Mouse (Mus musculus): Measurements from ENCODE around the gene Kcnq1.

The Kcnq1 gene

DNA sequence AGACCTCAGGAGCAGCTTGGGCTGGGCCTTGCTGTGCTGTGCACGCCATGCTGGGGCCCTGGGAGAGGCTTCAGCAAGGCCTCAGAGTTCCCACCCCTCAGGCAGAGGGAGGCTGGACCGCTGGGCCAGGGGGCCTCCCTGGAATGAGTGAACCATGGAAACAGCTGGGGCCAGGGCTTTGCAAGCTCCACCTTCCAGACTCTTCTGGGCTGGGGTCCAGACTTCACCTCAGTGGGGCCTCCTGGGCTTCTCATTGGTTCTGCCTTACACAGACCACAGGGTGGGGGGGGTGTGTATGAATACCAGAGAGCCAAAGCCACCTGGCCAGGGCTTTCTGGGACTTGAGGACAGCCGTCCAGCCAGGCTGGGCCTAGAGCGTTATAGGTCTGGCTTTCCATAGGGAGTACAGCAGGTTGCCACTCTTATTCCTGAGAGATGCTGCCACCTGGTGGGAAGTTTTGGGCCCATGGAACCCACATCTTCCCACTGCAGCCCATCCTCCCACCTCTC, 19.0 kb upstream of the Kcnq1 start:
- DNase-seq (ENCODE audit: low read depth, low spot score): no peak

DNA sequence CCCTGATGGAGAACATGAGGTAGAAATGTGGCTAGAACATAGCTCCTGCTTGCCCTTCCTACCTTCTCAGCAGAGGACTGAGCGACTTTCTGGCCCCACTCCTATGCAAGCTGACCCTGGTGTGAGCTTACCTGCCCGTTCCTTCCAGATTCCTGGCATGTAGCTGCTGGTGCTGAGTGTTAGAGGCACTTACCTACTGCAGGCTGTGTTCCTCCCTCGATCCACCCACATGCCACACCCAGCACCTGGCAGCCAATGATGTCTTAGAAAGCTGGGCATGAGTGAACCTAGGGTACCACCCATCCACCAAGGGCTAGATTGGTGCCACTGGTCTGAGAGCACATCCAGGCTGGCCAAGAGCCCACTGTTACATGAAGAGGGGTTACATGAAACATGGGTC, 12.3 kb upstream of the Kcnq1 start:
- DNase-seq (ENCODE audit: low read depth, low spot score): no peak

DNA sequence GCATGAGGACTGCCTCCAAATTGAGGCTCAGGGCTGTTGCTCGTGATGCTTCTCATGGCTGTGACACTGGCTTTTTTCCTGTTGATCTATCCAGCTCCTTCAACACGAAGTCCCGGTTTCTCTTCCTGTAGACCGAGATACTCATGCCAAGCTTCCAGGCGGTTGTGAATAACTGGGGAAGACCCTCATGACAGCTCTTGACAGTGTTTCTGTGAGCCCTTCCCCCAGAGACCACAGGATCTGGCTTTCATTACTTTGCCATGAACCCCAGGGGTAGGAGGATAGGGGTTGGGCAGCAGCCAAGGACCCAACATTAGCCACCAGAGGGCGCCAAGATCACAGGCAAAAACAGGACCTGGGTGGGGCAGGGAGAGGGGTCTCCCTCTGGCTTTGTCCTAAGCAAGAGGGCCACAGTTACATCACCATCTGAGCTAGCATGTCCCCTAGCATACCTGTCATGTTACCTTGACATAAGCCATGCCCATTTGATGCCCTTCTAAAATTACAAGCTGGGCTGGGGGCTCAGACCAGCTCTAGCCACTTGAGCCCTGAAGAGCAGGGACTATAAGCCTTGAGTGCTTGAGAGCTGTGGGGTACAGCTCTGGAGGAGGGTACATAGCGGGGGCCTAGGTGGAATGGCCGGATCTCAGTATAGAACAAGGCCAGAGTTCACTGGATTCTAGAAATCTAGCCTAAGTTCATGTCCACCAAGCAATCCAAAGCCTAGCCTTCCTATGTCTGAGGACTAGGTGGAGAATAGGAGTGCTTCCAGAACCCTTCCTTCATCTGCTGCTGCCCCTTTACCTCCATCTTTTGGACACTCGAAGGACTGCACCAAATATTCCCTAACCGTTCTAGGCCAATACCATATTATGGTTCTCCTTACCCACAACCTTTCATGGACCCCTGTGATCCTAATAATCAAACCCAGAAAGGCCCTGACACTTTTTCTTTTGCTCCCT, 11.3 kb upstream of the Kcnq1 start, which contains the start of gene Trpm5:
TSS of gene Trpm5 (minus strand) at position 51 of the 962 bp plus-strand sequence.
- no peak for DNase-seq (ENCODE audit: low read depth, low spot score)

- no peak for DNase-seq (ENCODE audit: low read depth, low spot score)
Measured at GRCm38 (mm10) chr7:143095554-143095907, 10.6 kb upstream of the Kcnq1 start.

- no peak for DNase-seq (ENCODE audit: low read depth, low spot score)
Measured at GRCm38 (mm10) chr7:143100759-143101158, 5.4 kb upstream of the Kcnq1 start.

DNA sequence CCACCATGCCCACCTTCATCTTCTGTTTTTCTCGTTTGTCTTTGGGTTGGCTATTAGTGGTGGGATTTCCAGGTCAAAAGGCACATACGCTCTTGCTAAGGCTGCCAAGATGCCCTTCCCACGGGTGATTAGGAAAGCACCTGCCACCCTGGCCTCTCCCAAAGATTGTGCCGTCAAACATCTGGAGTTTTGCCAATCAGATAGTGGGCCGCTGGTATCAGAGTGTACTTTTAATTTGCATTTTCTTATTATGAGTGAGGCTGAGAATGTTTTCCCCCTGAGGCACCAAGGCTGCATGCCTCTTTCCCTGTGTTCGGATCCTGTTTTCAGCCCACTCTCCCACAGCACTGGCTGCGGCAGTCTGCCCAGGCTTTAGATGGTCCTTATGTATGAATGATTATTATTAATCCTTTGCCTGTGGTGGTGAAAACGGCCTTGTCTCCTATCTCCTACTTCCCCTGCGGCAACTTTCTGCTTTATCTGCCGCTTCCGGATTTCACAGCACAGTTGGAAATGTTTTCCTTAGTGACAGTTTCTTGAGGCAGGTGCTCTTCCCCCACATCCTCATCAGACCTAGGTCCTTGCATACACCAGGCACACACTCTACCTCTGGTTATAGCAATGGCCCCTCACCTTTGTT, 784 bp upstream of the Kcnq1 start:
- no peak for DNase-seq (ENCODE audit: low read depth, low spot score)

DNA sequence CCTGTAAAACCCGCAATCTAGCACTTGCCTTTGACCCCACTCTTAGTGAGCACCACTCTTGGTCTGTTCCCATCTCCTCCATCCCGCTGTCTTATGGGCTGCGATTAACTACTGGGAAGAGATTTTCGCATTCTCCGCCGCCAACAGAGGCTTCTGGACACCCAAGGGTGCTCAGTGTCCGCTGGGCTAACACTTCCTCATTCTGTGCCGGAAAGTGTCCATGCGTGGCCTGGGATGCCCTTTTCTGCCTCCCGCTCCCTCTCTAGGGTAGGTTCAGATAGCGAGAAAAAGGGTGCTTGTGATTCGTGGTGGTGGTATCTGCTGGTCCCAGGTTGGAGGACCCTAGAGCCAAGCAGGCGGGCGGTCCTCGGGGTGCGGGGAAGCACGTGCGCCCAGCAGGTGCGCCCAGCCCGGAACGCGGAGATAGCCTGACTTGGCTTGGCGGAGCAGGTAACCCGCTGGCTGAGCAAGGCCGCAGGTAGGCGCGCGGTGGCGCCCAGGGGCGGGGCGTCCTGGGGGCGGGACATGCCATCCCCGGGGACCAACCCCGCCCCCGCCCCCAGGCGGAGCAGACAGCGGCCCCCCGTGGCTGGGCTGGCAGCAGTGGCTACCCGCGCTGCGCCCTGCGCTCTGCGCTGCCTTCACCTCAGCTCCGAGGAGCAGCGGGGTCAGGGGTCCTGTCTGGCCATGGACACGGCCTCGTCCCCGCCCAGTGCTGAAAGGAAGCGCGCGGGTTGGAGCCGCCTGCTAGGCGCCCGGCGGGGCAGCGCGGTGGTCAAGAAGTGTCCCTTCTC, 707 bp downstream of the Kcnq1 start:
- no peak for DNase-seq (ENCODE audit: low read depth, low spot score)

- DNase-seq (ENCODE audit: low read depth, low spot score): no peak
Measured at GRCm38 (mm10) chr7:143108200-143108599, 2.0 kb downstream of the Kcnq1 start.

DNA sequence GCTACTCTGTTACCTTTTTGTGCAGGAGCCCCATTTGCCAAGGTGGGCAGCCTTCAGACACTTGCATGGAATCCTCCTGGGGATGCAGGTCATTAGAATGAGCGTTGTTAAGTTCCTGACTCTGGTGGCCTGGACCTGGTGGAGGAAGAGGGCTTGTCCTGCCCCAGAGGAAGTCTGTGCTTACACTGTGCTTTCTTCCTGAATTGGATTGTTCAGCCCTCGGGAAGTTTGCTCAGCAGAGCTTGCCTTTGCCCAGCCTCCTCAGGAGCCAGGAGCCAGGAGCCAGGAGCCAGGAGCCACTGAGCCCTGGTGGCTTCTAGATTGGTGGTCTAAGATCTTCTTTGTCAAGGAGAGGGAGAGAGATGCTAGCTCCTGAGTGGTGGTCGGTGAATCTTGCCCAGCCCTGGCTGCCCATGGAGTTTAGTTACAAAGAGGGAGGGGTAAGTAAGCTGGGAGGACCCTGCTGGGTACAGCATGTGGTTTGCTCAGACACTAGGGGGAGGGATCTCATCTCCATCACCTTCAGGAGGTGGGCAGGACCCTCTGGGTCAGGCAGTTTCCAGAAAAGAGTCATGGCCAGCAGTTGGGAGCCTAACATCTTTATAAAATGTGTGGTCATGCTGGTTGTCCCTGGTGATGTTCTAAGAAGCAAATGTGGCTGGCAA, 3.0 kb downstream of the Kcnq1 start:
- DNase-seq (ENCODE audit: low read depth, low spot score): no peak

DNA sequence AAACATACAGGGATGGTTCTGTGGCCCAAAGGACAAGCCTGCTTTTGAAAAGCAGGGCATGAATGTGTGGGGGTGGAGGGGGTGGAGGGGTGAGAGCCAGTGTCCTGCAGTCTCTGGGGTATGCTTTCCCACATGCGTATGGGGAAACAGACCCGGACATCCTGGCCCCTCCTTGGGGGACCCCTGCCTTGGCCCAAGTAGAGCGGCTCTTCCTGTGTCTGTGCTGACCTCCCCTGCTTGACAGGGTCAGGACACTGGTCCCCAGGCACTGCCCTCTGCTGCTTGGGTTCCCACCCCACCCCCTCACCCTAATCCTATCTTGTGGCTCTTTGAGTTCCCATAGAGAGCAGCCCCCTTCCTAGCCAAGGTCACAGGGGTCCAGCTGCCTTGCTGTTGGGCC, 3.5 kb downstream of the Kcnq1 start:
- DNase-seq (ENCODE audit: low read depth, low spot score): no peak

DNA sequence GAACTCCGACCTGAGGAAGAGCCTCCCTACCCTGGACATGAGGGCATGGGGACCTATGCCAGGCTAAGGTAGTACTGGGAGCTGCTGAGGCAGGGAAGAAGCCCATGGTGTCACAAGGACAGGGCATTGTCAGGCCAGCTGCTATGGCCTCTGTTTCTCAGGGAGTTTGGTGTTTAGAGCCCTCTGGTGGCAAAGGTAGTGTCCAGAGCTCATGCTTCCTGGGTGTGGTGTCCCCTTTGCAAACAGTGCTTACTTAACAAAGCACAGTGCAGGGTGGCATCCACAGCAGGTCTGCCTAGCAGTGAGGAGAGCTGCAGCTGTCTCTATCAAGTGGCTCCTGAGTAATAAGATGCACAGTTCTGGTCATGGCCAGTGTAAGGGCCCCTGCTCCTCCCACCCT, 4.6 kb downstream of the Kcnq1 start:
- DNase-seq (ENCODE audit: low read depth, low spot score): no peak

DNA sequence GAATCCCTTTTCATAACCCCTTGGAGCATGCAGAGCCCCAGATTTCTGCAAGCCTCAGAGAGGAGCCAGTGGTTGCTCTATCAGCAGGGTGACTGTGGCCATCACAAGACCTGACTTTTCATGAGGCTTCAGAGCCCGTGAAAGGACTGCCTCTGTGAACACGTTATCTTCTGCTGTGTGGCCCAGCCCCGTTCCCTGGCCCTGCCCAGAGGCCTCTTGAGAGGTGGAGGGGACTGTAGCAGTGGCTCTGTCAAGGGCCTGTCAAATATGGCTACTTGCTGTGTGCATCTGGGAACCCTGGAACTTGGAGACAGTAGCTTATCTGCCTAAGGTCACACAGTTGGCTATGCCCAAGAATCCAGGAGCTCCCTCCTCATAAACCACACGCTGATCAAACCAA, 5.6 kb downstream of the Kcnq1 start:
- DNase-seq (ENCODE audit: low read depth, low spot score): no peak

DNA sequence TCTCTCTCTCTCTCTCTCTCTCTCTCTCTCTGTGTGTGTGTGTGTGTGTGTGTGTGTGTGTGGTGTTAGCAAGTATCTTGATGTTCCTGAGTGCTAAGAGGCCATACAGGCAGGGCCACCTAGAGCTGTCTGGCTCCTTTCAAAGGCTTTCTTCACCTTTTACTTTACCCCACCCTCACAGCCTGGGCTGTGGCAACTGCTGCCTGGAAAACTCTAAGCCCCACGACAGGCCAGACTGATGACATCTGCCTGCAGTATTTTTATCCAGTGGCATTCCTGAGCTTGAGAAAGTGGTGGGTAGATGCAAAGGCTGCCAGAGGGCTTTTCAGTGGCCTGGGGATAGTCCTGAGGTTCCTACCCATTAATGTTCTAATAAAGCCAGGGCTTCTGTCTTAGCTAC, 6.2 kb downstream of the Kcnq1 start:
- DNase-seq (ENCODE audit: low read depth, low spot score): no peak

- no peak for DNase-seq (ENCODE audit: low read depth, low spot score)
Measured at GRCm38 (mm10) chr7:143114773-143115172, 8.6 kb downstream of the Kcnq1 start.

GRCm38 (mm10) chr7:143116521-143116920, 10.4 kb downstream of the Kcnq1 start:
- no peak for DNase-seq (ENCODE audit: low read depth, low spot score)

GRCm38 (mm10) chr7:143119407-143119806, 13.2 kb downstream of the Kcnq1 start:
- DNase-seq (ENCODE audit: low read depth, low spot score): no peak

- no peak for DNase-seq (ENCODE audit: low read depth, low spot score)
Measured at GRCm38 (mm10) chr7:143119826-143120225, 13.7 kb downstream of the Kcnq1 start.

DNA sequence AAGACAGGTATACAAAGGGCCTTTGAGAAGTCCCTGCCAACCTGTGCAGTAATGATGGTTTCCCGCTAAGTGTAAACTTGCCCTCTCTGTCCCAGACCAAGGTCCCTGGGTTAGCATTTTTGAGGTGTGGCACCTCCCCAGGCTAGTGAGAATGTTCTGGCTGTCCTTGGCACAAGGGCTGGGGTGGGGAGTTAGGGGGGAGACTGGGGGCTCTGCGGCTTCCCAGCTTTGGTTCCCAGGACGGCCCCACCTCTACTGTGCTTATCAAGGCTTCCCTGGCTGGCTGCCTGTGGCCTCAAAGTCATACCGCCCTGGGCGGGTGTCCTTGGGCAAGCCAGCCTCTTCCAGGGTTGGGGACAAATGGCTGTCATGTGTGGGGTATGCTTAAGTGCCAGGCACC, 16.0 kb downstream of the Kcnq1 start:
- no peak for DNase-seq (ENCODE audit: low read depth, low spot score)

DNA sequence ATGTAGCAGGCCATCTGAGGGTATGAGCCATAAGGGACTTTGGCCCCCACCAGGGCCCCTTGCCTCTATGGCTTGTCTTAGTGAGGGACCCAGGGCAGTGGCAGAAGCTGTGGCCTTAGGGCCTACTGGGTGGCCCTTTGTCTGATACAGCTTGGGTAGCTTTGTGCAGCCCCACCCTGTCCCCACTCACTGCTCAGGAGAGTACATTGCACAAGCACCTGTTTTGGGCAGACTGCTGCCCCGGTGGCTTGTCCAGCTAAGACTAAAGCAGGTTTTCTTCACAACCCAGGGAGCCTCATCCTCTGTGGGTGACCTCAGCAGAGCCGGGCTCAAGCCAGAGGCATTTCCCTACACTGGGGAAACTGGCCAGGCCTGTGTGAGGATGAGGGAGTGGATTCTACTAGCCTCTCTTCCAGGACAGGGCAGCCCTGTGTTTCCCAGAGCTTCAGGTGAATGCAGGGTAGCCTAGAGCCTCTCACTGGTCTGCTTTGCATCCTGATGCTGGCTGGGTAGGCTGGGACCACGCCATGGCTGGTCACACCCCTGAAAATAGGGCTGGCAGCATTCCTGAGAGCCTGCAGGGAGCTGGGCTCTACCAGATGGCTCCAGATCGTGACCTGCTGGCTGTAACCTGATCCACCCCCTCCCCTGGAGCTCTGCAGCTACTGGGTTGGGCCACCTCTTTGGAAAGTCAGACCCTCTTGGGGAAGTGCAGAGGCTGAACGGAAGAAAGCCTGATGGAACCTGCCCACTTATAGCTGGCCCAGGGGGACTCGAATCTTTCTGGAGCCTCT, 17.9 kb downstream of the Kcnq1 start:
- no peak for DNase-seq (ENCODE audit: low read depth, low spot score)

DNA sequence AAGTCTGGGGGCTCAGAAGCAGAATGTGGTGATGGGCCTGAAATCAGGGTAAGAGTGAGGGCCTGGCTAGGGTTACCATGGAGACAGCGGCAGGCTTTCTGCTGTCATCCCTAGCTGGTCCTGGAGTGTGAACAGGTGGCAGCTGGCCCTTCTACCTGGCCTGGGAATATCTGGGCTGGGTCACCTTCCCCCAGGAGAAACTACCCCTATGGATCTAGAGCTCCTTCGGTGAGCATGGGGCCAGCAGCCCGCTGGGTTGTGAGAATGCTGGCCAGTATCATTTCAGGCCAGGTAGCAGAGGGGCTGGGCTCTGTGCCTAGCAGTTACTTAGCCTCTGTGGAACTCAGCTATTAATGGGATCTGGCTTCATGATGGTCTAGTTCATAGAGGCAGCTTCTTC, 18.7 kb downstream of the Kcnq1 start:
- DNase-seq (ENCODE audit: low read depth, low spot score): no peak

DNA sequence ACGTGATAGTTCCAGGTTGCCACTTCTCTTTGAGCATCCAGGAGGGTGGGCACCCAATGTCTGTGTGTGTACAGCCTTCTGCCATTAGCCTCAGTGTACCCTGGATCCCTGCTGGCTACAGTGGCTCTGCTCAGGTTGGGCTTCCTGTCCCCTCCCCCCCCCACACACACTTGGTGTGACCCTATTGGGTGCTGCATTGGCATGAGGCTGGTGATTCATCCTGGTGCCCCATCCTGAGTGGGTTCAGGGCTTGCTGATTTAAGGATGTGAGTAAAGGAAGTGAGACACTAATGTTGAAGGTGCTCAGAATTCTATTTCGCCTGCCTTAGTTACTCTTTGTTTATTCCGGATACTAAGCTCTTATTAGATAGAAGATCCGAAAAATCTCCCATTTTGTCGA, 26.7 kb downstream of the Kcnq1 start:
- DNase-seq (ENCODE audit: low read depth, low spot score): no peak

Measured in brain, embryonic 18.5 days (tissue).